Mouse (Mus musculus) CH12.LX (cell line): Measurements from ENCODE around the gene Foxred2. TPM values are rescaled to one million over a fixed set of nuclear protein-coding genes. Genes with fewer than 3 reads are reported as not detected.

Experiments used
- DNase-seq: peaks from one replicate; pipeline ENCODE4 v3.0.0-alpha.2; 2013; ENCODE audit errors: extremely low read depth
- H3K27ac ChIP-seq: 2 replicates; pipeline ENCODE4 v1.5.1; 2012; ENCODE audit warnings: low read depth, mild to moderate bottlenecking, control low read depth, moderate library complexity; ENCODE audit not compliant: insufficient read depth
- H3K27me3 ChIP-seq: replicated peaks from 2 replicates; pipeline ENCODE3; 2012; ENCODE audit warnings: inconsistent platforms
- H3K36me3 ChIP-seq, 2 experiments: replicated peaks in 1 of 2; 2 replicates each; pipeline versions ENCODE3 to v1.6.1; 2012; ENCODE audit warnings: inconsistent platforms in 1 of 2, low read length in 1 of 2, mild to moderate bottlenecking in 1 of 2, mixed read lengths in 1 of 2, moderate library complexity in 1 of 2; ENCODE audit not compliant: control insufficient read depth in 1 of 2, insufficient read depth in 1 of 2
- H3K4me1 ChIP-seq, 2 experiments: 2 replicates each; pipeline ENCODE4 v1.6.1; 2012; ENCODE audit warnings: inconsistent platforms in 1 of 2, moderate library complexity in 1 of 2; ENCODE audit not compliant: insufficient read depth in 2 of 2, control insufficient read depth in 1 of 2
- H3K4me2 ChIP-seq: 2 replicates; pipeline ENCODE4 v1.6.1; 2012; ENCODE audit warnings: low read depth, mild to moderate bottlenecking, control low read depth; ENCODE audit not compliant: poor library complexity, insufficient read depth, severe bottlenecking
- H3K4me3 ChIP-seq, 3 experiments: fragments of 150-350 bp in 1 of 3; sonication (generic) in 1 of 3; replicated peaks in 1 of 3; 2 replicates each; pipeline versions ENCODE3 to v1.5.1; 2011 to 2012; ENCODE audit warnings: low read depth in 2 of 3, low read length in 2 of 3, mild to moderate bottlenecking in 2 of 3, moderate library complexity in 2 of 3, control low read depth in 1 of 3, improper control_type of control experiment in 1 of 3, inconsistent platforms in 1 of 3, mixed read lengths in 1 of 3; ENCODE audit not compliant: poor library complexity in 1 of 3
- H3K79me2 ChIP-seq: replicated peaks from 2 replicates; pipeline ENCODE4 v1.6.1; 2012; ENCODE audit warnings: mild to moderate bottlenecking, moderate library complexity; ENCODE audit not compliant: control insufficient read depth, poor library complexity, insufficient read depth, severe bottlenecking; ENCODE audit errors: extremely low read depth
- H3K9ac ChIP-seq: 2 replicates; pipeline ENCODE4 v1.6.1; 2012; ENCODE audit warnings: low read depth, mild to moderate bottlenecking, control low read depth, moderate library complexity; ENCODE audit not compliant: insufficient read depth
- H3K9me3 ChIP-seq: replicated peaks from 2 replicates; pipeline ENCODE3; 2012; ENCODE audit warnings: low read length, inconsistent platforms, mixed read lengths
- BHLHE40 ChIP-seq: IDR thresholded peaks from 2 replicates; pipeline ENCODE4 v1.6.1; 2011; ENCODE audit warnings: mild to moderate bottlenecking, low read depth, low read length, improper control_type of control experiment
- CHD1 ChIP-seq: IDR thresholded peaks from 2 replicates; pipeline ENCODE4 v1.6.1; 2012; ENCODE audit warnings: low read depth, low read length, improper control_type of control experiment, inconsistent platforms
- CHD2 ChIP-seq: IDR thresholded peaks from 2 replicates; pipeline ENCODE4 v1.6.1; 2011; ENCODE audit warnings: low read length, improper control_type of control experiment
- CTCF ChIP-seq, 2 experiments: IDR thresholded peaks in 1 of 2; conservative IDR thresholded peaks in 1 of 2; 2 replicates each; pipeline ENCODE4 v1.5.1; 2011 to 2012; ENCODE audit warnings: low read depth in 2 of 2, low read length in 2 of 2, improper control_type of control experiment in 1 of 2, inconsistent platforms in 1 of 2, mild to moderate bottlenecking in 1 of 2, moderate library complexity in 1 of 2
- E2F4 ChIP-seq: IDR thresholded peaks from 2 replicates; pipeline ENCODE4 v1.6.1; 2011; ENCODE audit warnings: low read depth, low read length, improper control_type of control experiment; ENCODE audit not compliant: insufficient replicate concordance
- ELF1 ChIP-seq: IDR thresholded peaks from 2 replicates; pipeline ENCODE4 v1.6.1; 2014; ENCODE audit warnings: low read depth, mild to moderate bottlenecking, inconsistent platforms, low read length, improper control_type of control experiment
- GABPA ChIP-seq: IDR thresholded peaks from 2 replicates; pipeline ENCODE4 v1.6.1; 2012; ENCODE audit warnings: low read depth, low read length, improper control_type of control experiment, inconsistent platforms; ENCODE audit not compliant: insufficient replicate concordance
- HCFC1 ChIP-seq: IDR thresholded peaks from 2 replicates; pipeline ENCODE4 v1.6.1; 2012; ENCODE audit warnings: low read depth, mild to moderate bottlenecking, inconsistent platforms, low read length, improper control_type of control experiment
- IRF4 ChIP-seq: IDR thresholded peaks from 2 replicates; pipeline ENCODE4 v1.6.1; 2014; ENCODE audit warnings: low read depth, mild to moderate bottlenecking, inconsistent platforms, low read length, improper control_type of control experiment
- MAFK ChIP-seq: IDR thresholded peaks from 2 replicates; pipeline ENCODE4 v1.6.1; 2011; ENCODE audit warnings: low read length, improper control_type of control experiment; ENCODE audit not compliant: insufficient replicate concordance
- MAX ChIP-seq: IDR thresholded peaks from 2 replicates; pipeline ENCODE4 v1.6.1; 2011; ENCODE audit warnings: low read length, improper control_type of control experiment
- MEF2A ChIP-seq: IDR thresholded peaks from 2 replicates; pipeline ENCODE4 v1.6.1; 2014; ENCODE audit warnings: low read depth, mild to moderate bottlenecking, inconsistent platforms, low read length, improper control_type of control experiment, borderline replicate concordance
- MXI1 ChIP-seq: IDR thresholded peaks from 2 replicates; pipeline ENCODE4 v1.6.1; 2011; ENCODE audit warnings: mild to moderate bottlenecking, low read depth, low read length, improper control_type of control experiment
- MYC ChIP-seq: IDR thresholded peaks from 2 replicates; pipeline ENCODE4 v1.6.1; 2011; ENCODE audit warnings: low read depth, mild to moderate bottlenecking, improper control_type of control experiment, low read length
- NELFE ChIP-seq: IDR thresholded peaks from 2 replicates; pipeline ENCODE4 v1.6.1; 2011; ENCODE audit warnings: low read depth, low read length, improper control_type of control experiment
- POLR2A ChIP-seq: IDR thresholded peaks from 2 replicates; pipeline ENCODE4 v1.6.1; 2011; ENCODE audit warnings: low read depth, mild to moderate bottlenecking, improper control_type of control experiment, low read length
- RCOR1 ChIP-seq: conservative IDR thresholded peaks from 2 replicates; pipeline ENCODE4 v1.6.1; 2012; ENCODE audit warnings: low read depth, mild to moderate bottlenecking, inconsistent platforms, low read length, improper control_type of control experiment
- SIN3A ChIP-seq: IDR thresholded peaks from 2 replicates; pipeline ENCODE4 v1.6.1; 2012; ENCODE audit warnings: low read length, improper control_type of control experiment, inconsistent platforms
- USF1 ChIP-seq: IDR thresholded peaks from 2 replicates; pipeline ENCODE4 v1.6.1; 2014; ENCODE audit warnings: low read depth, mild to moderate bottlenecking, inconsistent platforms, low read length, improper control_type of control experiment
- USF2 ChIP-seq: conservative IDR thresholded peaks from 2 replicates; pipeline ENCODE4 v1.6.1; 2011; ENCODE audit warnings: low read depth, low read length, improper control_type of control experiment
- ZC3H11A ChIP-seq: IDR thresholded peaks from 2 replicates; pipeline ENCODE4 v1.6.1; 2012; ENCODE audit warnings: low read depth, mild to moderate bottlenecking, inconsistent platforms, low read length, improper control_type of control experiment
- ZKSCAN1 ChIP-seq: IDR thresholded peaks from 2 replicates; pipeline ENCODE4 v1.6.1; 2012; ENCODE audit warnings: low read depth, inconsistent platforms, low read length, improper control_type of control experiment, borderline replicate concordance
- ZMIZ1 ChIP-seq: IDR thresholded peaks from 2 replicates; pipeline ENCODE4 v1.6.1; 2012; ENCODE audit warnings: low read depth, mild to moderate bottlenecking, inconsistent platforms, low read length, improper control_type of control experiment
- dilution Hi-C: fragments of 300-500 bp; cut with MboI; formaldehyde crosslinking; loops from 2 replicates; pipeline ENCODE4 v1.14.3; 2020; ENCODE audit warnings: low sequenced_read_pairs; ENCODE audit not compliant: extremely low pct_unique_long_range_greater_than_20kb, extremely low pct_ligation_motif_present
- in situ Hi-C: fragments of 300-500 bp; cut with MboI; formaldehyde crosslinking; loops from 3 replicates; pipeline ENCODE4 v1.14.3; 2019; ENCODE audit warnings: low sequenced_read_pairs, low pct_ligation_motif_present, low pct_unique_long_range_greater_than_20kb, mixed read lengths
- polyA plus RNA-seq: library from polyadenylated mRNA; unstranded; fragments of >175 nt; gene quantifications from 2 replicates; pipeline ENCODE4 v1.2.1, GENCODE M21; 2012; ENCODE audit warnings: low read depth; ENCODE audit not compliant: insufficient read length
- total RNA-seq, 2 experiments: library from RNA; depleted of rRNA; stranded (reverse); fragments of 300-350 nt in 1 of 2; fragments of >200 nt in 1 of 2; gene quantifications; 2 replicates each; pipeline ENCODE4 v1.2.3; 2012 to 2014

Foxred2 gene
- total and polyA plus RNA-seq, 3 experiments: 0.17 to 0.43 (median 0.39) TPM

GRCm38 (mm10) chr15:77977663-77978062 lies 21.1 kb upstream of the Foxred2 start:
- Histone ChIP-seq H3K79me2 (no peaks in the 10 kb centered on the region), H3K27me3 (peaks cover 50% of the 10 kb centered on the region), H3K36me3 (no peaks in the 10 kb centered on the region)
- DNase-seq: no peak
- dilution Hi-C loops: no loop called here
- TF ChIP-seq MAX (no peak), USF1 (no peak), USF2 (no peak), HCFC1 (no peak), SIN3A (no peak), MYC (no peak), MAFK (no peak), ZMIZ1 (no peak), NELFE (no peak)
- TF ChIP-seq, all 38 proteins: peak for 0
- H3K9me3 ChIP-seq: peaks cover 2% of the 10 kb centered on the region
- no peak overlapping the region for H3K4me3 ChIP-seq
- no peak overlapping the region for H3K9ac ChIP-seq
- no peak overlapping the region for H3K27ac ChIP-seq
- in situ Hi-C loops: loop anchor here (10.0 kb wide), 2 partner anchors 267 to 347 kb away; partner anchors contain the start of genes Csf2rb and Ncf4
- H3K4me2 ChIP-seq: no peak overlapping the region
- peaks cover 0 to 3% of the 10 kb centered on the region in 2 experiments; a peak in 2 of 4 replicates for H3K4me1 ChIP-seq

GRCm38 (mm10) chr15:77974165-77974841 lies 17.8 kb upstream of the Foxred2 start:
- peaks cover 19% of the 10 kb centered on the region for H3K27me3 ChIP-seq
- peaks cover 2% of the 10 kb centered on the region for H3K9me3 ChIP-seq
- H3K27ac ChIP-seq: no peak overlapping the region
- TF ChIP-seq IRF4 (no peak), CHD1 (no peak), BHLHE40 (no peak), ELF1 (no peak), MYC (no peak), MXI1 (no peak), MAX (no peak), GABPA (no peak), CHD2 (no peak), ZC3H11A (no peak), RCOR1 (no peak), SIN3A (no peak), E2F4 (no peak), ZKSCAN1 (no peak), POLR2A (no peak), CTCF (conservative IDR thresholded peaks at IDR 0.05 in 1 of 2, IDR thresholded peaks at IDR 0.05 in 1 of 2; ENCODE audit: low read depth in 2 of 2, low read length in 2 of 2) (no peak), MEF2A (no peak)
- H3K4me1 ChIP-seq: peaks cover 6 to 14% of the 10 kb centered on the region in 2 experiments
- H3K79me2 ChIP-seq: peaks cover 13% of the 10 kb centered on the region
- no peaks in the 10 kb centered on the region for H3K36me3 ChIP-seq
- no peak overlapping the region for H3K4me2 ChIP-seq
- in situ Hi-C loops: loop anchor here (5.0 to 25.0 kb wide), 4 partner anchors 42 to 563 kb away; partner anchors contain the start of genes C1qtnf6, Csf2rb, Ncf4 and Sstr3
- dilution Hi-C loops: no loop called here
- no peak overlapping the region for H3K4me3 ChIP-seq
- no peak for DNase-seq
- no peak overlapping the region for H3K9ac ChIP-seq
